Comparison of ENCODE assay signal across 10 mouse cellular contexts in the genomic region with DNA sequence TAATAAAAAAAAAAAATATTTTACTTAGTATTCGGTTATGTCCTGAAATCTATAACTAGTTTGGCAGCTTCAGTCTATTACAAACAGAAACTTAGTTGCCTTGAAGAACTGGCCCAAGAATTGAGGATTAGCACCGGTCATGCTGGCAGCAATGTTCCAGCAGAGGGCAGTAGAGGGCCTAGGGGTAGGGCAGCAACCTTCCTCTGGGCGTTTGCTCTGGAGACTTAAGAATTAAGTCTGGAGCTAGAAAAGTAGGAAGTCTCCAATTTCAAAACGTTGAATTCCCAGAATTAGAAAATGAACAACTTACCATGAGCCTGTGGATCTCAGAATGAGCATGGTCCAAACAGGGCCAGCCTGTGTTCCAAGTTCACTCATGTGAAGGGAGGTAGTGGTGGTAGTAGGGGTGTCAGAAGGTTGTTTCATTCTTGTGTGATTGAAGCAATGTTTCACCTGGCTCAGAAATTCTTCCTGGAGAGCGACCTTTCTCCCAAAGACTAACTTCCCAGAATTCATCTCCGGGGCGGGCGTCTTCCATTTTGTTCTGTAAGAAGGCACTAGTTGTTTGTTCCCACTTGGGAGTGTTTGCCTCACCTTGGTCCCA. TPM values are rescaled to one million over a fixed set of nuclear protein-coding genes. Genes with fewer than 3 reads are reported as not detected.
A peak's percentile ranks its signal among the peaks of the same experiment; 100 is the strongest.
DNase-seq lines count a peak whose midpoint lies in the region.
"Had no signal": no experiment of that assay in that cellular context is flagged by ENCODE, and none has a peak within 500 bp of the region (broad histone marks: within the 10 kb centered on the region; RNA-seq: fewer than 3 reads in every experiment).

No protein-coding gene starts in this region.

- H3K36me3 ChIP-seq in heart, embryonic 10.5 days = no peaks in the 10 kb centered on the region
- H3K36me3 ChIP-seq: embryonic facial prominence, embryonic 15.5 days; liver, embryonic 15.5 days had no signal

- H3K27me3 ChIP-seq in heart, embryonic 10.5 days (ENCODE audit: insufficient read depth, poor library complexity, severe bottlenecking) = no peaks in the 10 kb centered on the region
- H3K27me3 ChIP-seq: embryonic facial prominence, embryonic 15.5 days; liver, embryonic 15.5 days had no signal

- DNase-seq in heart, adult 18-20 months = peak; percentile 76 to 89
- no peak for DNase-seq in heart, embryonic 10.5 days (ENCODE audit: low spot score)
- DNase-seq in A20 (ENCODE audit: low read depth, low spot score) = peak; percentile 73
- peak; percentile 18 for DNase-seq in WW6 (ENCODE audit: low read depth, low spot score)
- DNase-seq in embryo, embryonic 11 days = peak; percentile 65
- peak; percentile 81 for DNase-seq in kidney, postnatal 14 days
- peak; percentile 83 for DNase-seq in naive thymus-derived CD4-positive, alpha-beta T cell, adult 2 months (ENCODE audit: low read depth)
- DNase-seq in thymus, postnatal 10 days (ENCODE audit: low spot score in 2 of 2) = peak; percentile 46 to 85

- peaks cover 17% of the 10 kb centered on the region for H3K4me1 ChIP-seq in heart, embryonic 10.5 days
- H3K4me1 ChIP-seq: liver, embryonic 15.5 days had no signal

- H3K27ac ChIP-seq in heart, embryonic 10.5 days = no peak overlapping the region
- H3K27ac ChIP-seq: embryonic facial prominence, embryonic 15.5 days; liver, embryonic 15.5 days had no signal

- H3K4me3 ChIP-seq in heart, embryonic 10.5 days = no peak overlapping the region
- H3K4me3 ChIP-seq: embryonic facial prominence, embryonic 15.5 days; liver, embryonic 15.5 days had no signal

- H3K9me3 ChIP-seq in heart, embryonic 10.5 days = no peaks in the 10 kb centered on the region
- H3K9me3 ChIP-seq: embryonic facial prominence, embryonic 15.5 days; liver, embryonic 15.5 days had no signal

- 67% methylated on average over 8 of the region's 8 CpGs for WGBS in heart, embryonic 10.5 days

RNA-seq across cellular contexts. Expression of gene Sypl, which starts 33.4 kb away (rescaled TPM):
- 10 to 100 TPM; 79.8 to 88.6 TPM for total RNA-seq in heart, adult 18-20 months (2021)
- polyA plus RNA-seq in heart, embryonic 10.5 days (2016; fragmentation: Nextera tagmentation; extraction: Ambion mirVana) = 80.8 and 91.5 TPM in 2 replicates
